Mouse (Mus musculus): ENCODE measurements around the gene Ccdc187.

DNA sequence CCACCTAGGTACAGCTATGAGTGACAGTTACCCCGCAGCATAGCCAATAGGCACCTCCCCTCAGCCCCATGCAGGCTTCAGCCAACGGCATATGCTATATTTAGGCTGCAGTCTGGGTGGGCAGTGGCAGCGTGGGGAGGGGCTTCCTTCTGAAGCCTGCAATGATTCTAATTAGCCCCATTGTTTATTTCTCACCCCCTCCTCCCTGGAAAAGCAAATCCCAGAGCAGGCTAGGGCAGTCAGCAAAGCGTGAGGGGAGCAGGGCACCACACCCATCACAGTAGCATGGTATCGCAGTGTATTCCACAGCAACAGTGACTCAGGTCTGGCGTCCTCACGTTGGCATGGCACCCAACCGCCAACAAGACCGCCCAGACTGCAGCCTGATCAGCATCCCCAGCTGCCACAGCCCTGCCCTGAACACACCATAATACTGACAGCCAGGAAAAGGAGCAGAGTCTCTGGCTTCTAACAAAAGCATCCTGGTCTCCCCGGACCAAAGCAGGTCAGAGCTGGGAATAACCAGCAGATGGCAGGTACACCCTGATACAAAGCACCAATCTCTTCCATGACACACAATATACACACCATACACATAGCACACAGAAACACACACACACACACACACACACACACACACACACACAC is 4.0 kb upstream of the Ccdc187 start:
- TF ChIP-seq POLR2A (IDR thresholded peaks at IDR 0.05; ENCODE audit: low read depth, low read length) (no peak), CTCF (IDR thresholded peaks at IDR 0.05; ENCODE audit: extremely low read depth, insufficient read length, insufficient replicate concordance, low read depth, low read length) (no peak)

Measured in small intestine, adult 2 months (tissue).